Mouse (Mus musculus) heart, embryonic 14.5 days (tissue): Measurements from ENCODE around the gene BC030499. TPM values are rescaled to one million over a fixed set of nuclear protein-coding genes. Genes with fewer than 3 reads are reported as not detected.
"Not testable (repeated sequence)": the region's sequence is repeated elsewhere in the genome, so short reads cannot be mapped to it uniquely, and the experiment has no call there.

ENCODE experiments used
- ATAC-seq: fragments of 200-750 bp; cut with Nextera tagmentation; 2 replicates; pipeline ENCODE4 v1.8.0; 2017; ENCODE audit warnings: low read depth, moderate TSS enrichment; ENCODE audit not compliant: insufficient number of reproducible peaks, insufficient read depth, low FRiP score
- H3K27ac ChIP-seq, 2 experiments: fragments of 200-500 bp in 1 of 2; fragments of 300-500 bp in 1 of 2; sonication (generic) in 1 of 2; replicated peaks in 1 of 2; 2 replicates each; pipeline ENCODE4 v1.5.1; 2012 to 2014; ENCODE audit warnings: low read depth in 2 of 2, low read length in 2 of 2, control low read depth in 1 of 2, mild to moderate bottlenecking in 1 of 2, mixed read lengths in 1 of 2; ENCODE audit not compliant: control insufficient read depth in 1 of 2, insufficient read depth in 1 of 2
- H3K27me3 ChIP-seq: fragments of 300-500 bp; sonication (generic); 2 replicates; pipeline ENCODE4 v1.6.1; 2014; ENCODE audit warnings: mild to moderate bottlenecking, low read length, control low read depth; ENCODE audit not compliant: control insufficient read depth, insufficient read depth
- H3K36me3 ChIP-seq: fragments of 300-500 bp; sonication (generic); 2 replicates; pipeline ENCODE4 v1.6.1; 2014; ENCODE audit warnings: mild to moderate bottlenecking, control low read depth, low read length, mixed read lengths; ENCODE audit not compliant: control insufficient read depth, insufficient read depth
- H3K4me1 ChIP-seq, 2 experiments: fragments of 200-500 bp in 1 of 2; fragments of 300-500 bp in 1 of 2; sonication (generic) in 1 of 2; 2 replicates each; pipeline ENCODE4 v1.6.1; 2012 to 2014; ENCODE audit warnings: low read length in 2 of 2, control low read depth in 1 of 2, mixed read lengths in 1 of 2; ENCODE audit not compliant: control insufficient read depth in 2 of 2, insufficient read depth in 2 of 2
- H3K4me2 ChIP-seq: fragments of 300-500 bp; sonication (generic); 2 replicates; pipeline ENCODE4 v1.6.1; 2014; ENCODE audit warnings: mild to moderate bottlenecking, low read length
- H3K4me3 ChIP-seq, 2 experiments: fragments of 200-500 bp in 1 of 2; fragments of 300-500 bp in 1 of 2; sonication (generic) in 1 of 2; 2 replicates each; pipeline ENCODE4 v1.5.1; 2012 to 2014; ENCODE audit warnings: low read length in 2 of 2, mild to moderate bottlenecking in 2 of 2, control low read depth in 1 of 2, low read depth in 1 of 2, moderate library complexity in 1 of 2; ENCODE audit not compliant: control insufficient read depth in 1 of 2, insufficient read depth in 1 of 2
- H3K9ac ChIP-seq: fragments of 300-500 bp; sonication (generic); 2 replicates; pipeline ENCODE4 v1.6.1; 2014; ENCODE audit warnings: mild to moderate bottlenecking, low read length
- H3K9me3 ChIP-seq: fragments of 300-500 bp; sonication (generic); 2 replicates; pipeline ENCODE4 v1.6.1; 2016; ENCODE audit warnings: low read length, control low read depth; ENCODE audit not compliant: control insufficient read depth
- WGBS: fragments of 180-500 bp; shearing (Covaris S2); extraction: QIAGEN DNeasy Blood & Tissue Kit; methylation state at CpG from one replicate; pipeline ENCODE4 v1.1.7; 2014; 5-methylcytosine and 5-hydroxymethylcytosine counted together
- polyA plus RNA-seq: library from polyadenylated mRNA; unstranded; fragments of >200 nt; fragmentation: Nextera tagmentation; extraction: Ambion mirVana; gene quantifications from 2 replicates; pipeline ENCODE4 v1.2.1, GENCODE M21; 2014

BC030499 gene
- polyA plus RNA-seq, 1 experiment from 2014 or later: 0.70 TPM

DNA sequence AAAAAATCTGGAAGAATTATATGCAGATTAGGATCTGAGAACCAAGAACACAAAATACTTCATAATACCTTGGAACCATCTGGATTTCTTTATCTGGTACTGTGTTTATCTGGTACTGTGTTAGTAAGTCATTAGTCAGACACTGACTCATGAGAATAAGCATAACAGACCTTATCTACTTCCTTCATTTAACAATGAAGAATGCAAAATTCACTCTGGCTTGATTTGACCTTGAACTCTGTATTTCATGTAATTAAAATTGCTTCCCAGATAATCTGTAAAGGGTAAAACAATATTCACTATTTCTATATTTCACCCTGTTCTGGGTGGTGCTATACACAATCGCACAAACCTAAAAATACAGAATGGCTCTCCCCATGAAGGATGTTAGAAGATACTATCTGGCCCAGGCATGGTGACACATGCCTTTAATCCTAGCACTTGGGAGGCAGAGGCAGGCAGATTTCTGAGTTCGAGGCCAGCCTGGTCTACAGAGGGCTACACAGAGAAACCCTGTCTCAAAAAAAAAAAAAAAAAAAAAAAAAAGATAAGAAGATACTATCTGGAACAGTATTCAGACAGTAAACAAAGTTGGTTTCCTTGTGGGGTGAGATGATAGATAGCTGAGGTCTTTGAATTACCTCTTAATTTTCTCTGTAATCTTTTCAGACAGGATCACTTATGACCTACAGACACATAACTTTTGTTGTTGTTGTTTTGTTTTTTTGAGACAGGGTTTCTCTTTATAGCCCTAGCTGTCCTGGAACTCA is 30.0 kb upstream of the BC030499 start:
- H3K4me2 ChIP-seq: peak overlapping the region; percentile 60
- peaks cover 32% of the 10 kb centered on the region for H3K36me3 ChIP-seq
- no peaks in the 10 kb centered on the region for H3K9me3 ChIP-seq
- no peak for ATAC-seq
- peak overlapping the region; percentile 26 to 87; a peak in 3 of 4 replicates for H3K4me3 ChIP-seq
- 95% methylated on average over 2 of the region's 2 CpGs for WGBS
- peaks cover 7% of the 10 kb centered on the region; the same call in 1 of the 2 replicates for H3K27me3 ChIP-seq
- H3K4me1 ChIP-seq: peaks cover 2 to 10% of the 10 kb centered on the region in 2 experiments; a peak in 3 of 4 replicates
- H3K9ac ChIP-seq: no peak overlapping the region
- H3K27ac ChIP-seq: no peak overlapping the region

DNA sequence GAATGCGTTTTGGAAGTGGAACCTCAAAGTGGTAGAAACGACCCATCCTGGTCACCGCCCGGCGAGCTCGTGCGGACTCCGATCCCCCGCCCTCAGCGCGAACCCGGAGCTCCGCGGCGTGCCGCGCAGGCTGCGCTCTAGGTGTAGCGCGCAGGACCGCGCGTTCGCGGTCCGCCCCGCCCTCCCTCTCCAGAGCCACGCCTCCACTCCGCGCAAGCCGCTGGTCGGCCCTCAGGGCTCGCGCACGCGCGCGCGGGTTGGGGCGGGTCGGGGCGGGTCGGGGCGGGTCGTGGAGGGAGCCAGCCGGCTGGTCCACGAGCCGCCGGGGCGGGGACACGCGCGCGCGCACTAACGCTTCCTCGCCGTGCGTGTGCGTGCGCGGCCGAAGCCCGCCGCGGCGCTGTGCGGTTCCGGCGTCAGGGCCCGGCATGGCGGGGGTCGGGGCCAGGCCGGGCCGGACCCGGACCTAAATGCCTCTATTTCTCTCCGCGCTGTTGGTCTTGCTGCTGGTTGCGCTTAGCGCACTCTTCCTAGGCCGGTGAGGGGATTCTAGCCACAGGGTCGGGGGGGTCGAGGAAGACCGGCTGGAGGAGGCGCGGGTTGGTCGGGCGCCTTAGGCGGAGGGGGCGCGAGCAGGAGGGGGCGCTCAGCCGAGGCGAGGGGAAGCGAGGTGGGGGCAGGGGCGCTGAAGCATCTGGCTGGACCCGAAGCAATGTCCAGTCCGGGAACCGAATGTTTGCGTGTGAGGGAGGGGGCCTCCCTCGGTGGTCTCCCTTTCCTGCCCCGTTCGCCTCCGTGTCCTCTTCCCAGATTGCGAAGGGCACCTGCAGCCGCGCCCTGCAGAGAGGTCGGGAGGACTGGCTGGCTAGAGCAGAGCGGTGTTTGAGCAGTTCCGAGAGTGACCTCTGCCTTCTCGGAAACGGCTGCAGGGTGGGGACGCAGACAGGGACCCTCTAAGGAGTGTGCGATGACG is 29.0 kb upstream of the BC030499 start, which contains the start of gene 2610507B11Rik:
Gene 2610507B11Rik (plus strand): TSS at position 373 of the 973 bp plus-strand sequence.
- WGBS: under 1% methylated on average over 104 of the region's 115 CpGs
- Histone ChIP-seq H3K27me3 (peaks cover 7% of the 10 kb centered on the region; the same call in 1 of the 2 replicates), H3K4me2 (peak within 1 kb of the TSS; percentile 60), H3K4me3 (peak within 1 kb of the TSS; percentile 63 to 87), H3K36me3 (peaks cover 39% of the 10 kb centered on the region), H3K9me3 (no peaks in the 10 kb centered on the region), H3K9ac (peak within 1 kb of the TSS; percentile 82), H3K4me1 (peaks cover 2 to 10% of the 10 kb centered on the region in 2 experiments; a peak in 3 of 4 replicates), H3K27ac (peak within 1 kb of the TSS; percentile 68 to 88)
- peak; percentile 98 for ATAC-seq

- 5% methylated on average over 8 of the region's 8 CpGs for WGBS
- no peak for ATAC-seq
- H3K4me3 ChIP-seq: peak overlapping the region; percentile 63 to 87
- peaks cover 7% of the 10 kb centered on the region; the same call in 1 of the 2 replicates for H3K27me3 ChIP-seq
- no peaks in the 10 kb centered on the region for H3K9me3 ChIP-seq
- peak overlapping the region; percentile 82 for H3K9ac ChIP-seq
- H3K27ac ChIP-seq: no peak overlapping the region
- H3K4me1 ChIP-seq: peaks cover 2 to 10% of the 10 kb centered on the region in 2 experiments; a peak in 3 of 4 replicates
- peak overlapping the region; percentile 60 for H3K4me2 ChIP-seq
- H3K36me3 ChIP-seq: peaks cover 48% of the 10 kb centered on the region
Observed at GRCm38 (mm10) chr11:78262550-78262949, 28.1 kb upstream of the BC030499 start.

DNA sequence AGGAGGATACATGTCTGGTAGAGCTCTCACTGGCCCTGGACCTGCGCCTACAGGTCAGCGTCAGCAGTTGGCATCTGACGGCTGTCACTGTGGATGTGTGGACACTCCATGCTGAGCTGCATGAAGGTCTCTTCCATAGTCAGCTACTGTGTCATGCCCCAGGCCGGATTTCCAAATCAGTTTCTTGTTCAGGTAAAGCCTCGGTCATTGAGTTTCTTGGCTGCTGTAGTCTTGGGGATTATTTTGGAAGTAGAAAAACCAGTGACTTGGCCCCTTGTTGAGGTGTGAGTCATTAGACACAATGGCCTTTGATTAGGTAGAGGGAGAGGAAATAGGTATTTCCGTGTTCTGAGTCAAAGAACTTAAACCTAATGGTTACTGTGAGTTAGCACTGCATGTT is 25.1 kb upstream of the BC030499 start:
- Histone ChIP-seq H3K36me3 (peaks cover 77% of the 10 kb centered on the region), H3K9ac (no peak overlapping the region), H3K4me1 (peaks cover 2 to 10% of the 10 kb centered on the region in 2 experiments; a peak in 3 of 4 replicates), H3K9me3 (no peaks in the 10 kb centered on the region), H3K27me3 (no peaks in the 10 kb centered on the region), H3K4me2 (no peak overlapping the region), H3K27ac (no peak overlapping the region), H3K4me3 (no peak overlapping the region)
- WGBS: 85% methylated on average over 6 of the region's 6 CpGs
- no peak for ATAC-seq

- H3K9me3 ChIP-seq: no peaks in the 10 kb centered on the region
- WGBS: 88% methylated on average over 13 of the region's 13 CpGs
Observed at GRCm38 (mm10) chr11:78271986-78272385, 18.7 kb upstream of the BC030499 start.

GRCm38 (mm10) chr11:78275596-78275995 is 15.0 kb upstream of the BC030499 start:
- Histone ChIP-seq H3K27ac (no peak overlapping the region), H3K9ac (no peak overlapping the region), H3K4me1 (no peaks in the 10 kb centered on the region), H3K27me3 (no peaks in the 10 kb centered on the region), H3K9me3 (no peaks in the 10 kb centered on the region), H3K4me2 (no peak overlapping the region), H3K36me3 (peaks cover 100% of the 10 kb centered on the region), H3K4me3 (no peak overlapping the region)
- 93% methylated on average over 1 of the region's 1 CpGs for WGBS
- ATAC-seq: no peak

More at GRCm38 (mm10) chr11:78271986-78272385, 18.7 kb upstream of the BC030499 start:
- H3K4me1 ChIP-seq: no peaks in the 10 kb centered on the region
- no peak overlapping the region for H3K4me2 ChIP-seq
- no peaks in the 10 kb centered on the region for H3K27me3 ChIP-seq
- no peak overlapping the region for H3K4me3 ChIP-seq
- no peak for ATAC-seq
- H3K27ac ChIP-seq: no peak overlapping the region
- H3K9ac ChIP-seq: no peak overlapping the region
- peaks cover 98% of the 10 kb centered on the region for H3K36me3 ChIP-seq

DNA sequence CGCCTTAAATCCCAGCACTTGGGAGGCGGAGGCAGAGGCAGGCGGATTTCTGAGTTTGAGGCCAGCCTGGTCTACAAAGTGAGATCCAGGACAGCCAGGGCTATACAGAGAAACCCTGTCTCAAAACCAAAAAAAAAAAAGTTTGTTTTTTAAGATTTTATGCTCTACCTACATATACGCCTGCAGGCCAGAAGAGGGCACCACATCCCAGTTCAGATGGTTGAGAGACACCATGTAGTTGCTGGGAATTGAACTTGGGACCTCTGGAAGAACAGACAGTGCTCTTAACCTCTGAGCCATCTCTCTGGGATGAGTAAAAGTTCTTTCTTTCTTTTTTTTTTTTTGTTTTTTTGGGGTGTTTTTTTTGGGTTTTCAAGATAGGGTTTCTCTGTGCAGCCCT is 14.5 kb upstream of the BC030499 start:
- H3K27ac ChIP-seq, H3K4me1 ChIP-seq, H3K27me3 ChIP-seq, H3K9ac ChIP-seq, H3K4me2 ChIP-seq, H3K9me3 ChIP-seq, ATAC-seq, H3K4me3 ChIP-seq: not testable (repeated sequence)
- 88% methylated on average over 4 of the region's 4 CpGs for WGBS
- peaks cover 100% of the 10 kb centered on the region for H3K36me3 ChIP-seq
